Mouse (Mus musculus): Measurements from ENCODE around the gene Csrp3.

Gene Csrp3

DNA sequence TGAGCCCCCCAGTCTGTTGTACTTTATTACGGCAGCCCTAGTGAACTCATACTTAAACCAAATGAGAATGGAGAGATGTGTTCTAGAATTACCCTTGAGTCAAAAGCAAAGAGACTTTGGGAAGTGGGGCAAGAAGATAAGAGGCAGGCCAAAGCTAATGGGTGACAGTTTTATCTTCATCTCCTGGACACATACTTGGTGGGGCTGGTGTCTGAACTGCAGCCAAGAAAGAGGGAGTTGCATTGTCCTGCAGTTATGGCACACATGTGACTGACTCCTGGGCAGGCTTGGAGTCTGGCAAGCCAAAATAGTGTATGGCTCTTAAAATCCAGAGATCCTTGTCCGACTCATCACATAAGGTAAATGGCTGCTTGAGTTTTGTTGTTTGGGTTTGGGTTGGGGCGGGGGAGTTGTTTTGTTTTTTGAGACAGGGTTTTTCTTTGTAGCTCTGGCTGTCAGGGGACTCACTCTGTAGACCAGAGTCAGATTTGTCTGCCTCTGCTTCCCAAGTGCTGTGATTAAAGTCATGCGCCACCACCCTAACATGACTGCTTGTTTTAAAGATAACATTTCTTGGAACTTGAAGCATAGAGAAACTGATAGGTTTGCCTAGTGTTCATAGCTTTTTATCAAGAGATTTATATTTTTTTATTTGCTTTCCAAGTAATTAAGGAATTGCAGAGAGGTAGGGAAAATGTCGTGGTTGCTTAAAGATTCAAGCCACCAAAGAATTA, 18.5 kb downstream of the Csrp3 start:
- no peak for DNase-seq (ENCODE audit: low spot score)

DNA sequence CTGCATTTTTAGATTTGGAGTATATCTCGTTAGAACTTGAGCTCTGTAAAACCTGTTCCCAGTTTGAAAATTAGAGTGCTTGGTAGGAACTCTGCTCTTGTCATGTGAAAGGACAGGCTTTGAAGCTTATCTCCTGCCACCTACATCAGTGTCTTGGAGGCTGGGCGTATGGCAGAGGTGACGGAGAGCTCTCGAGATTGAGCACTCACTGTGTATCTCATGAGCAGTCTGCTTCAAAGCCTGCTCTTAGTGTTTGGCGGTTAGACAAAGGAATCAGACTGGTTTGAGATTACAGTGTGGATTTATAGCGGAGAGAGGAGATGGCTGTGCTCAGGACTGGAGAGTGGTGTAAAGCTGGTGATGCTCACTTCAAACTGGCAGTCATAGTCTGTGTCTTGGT, 22.7 kb downstream of the Csrp3 start:
- DNase-seq (ENCODE audit: low spot score), result no peak

DNA sequence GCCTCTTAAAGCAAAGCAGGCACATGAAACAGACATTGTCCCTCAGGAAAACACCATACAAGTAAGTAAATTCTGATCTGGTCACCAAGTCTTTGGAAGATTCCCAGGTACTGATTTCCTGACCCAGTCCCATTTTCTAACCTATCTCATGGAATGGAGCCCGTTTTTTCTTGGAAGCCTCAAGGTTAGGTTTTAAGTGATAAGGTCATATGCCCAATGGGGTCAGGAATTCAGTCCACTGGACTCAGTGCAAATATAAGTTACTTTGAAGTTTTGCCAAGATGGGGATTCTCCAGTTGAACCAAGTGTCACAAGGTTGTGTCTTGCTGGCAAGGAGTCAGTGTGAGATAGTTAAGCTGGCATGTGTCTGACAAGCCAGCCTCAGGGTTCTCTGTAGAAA, 23.2 kb downstream of the Csrp3 start:
- DNase-seq (ENCODE audit: low spot score), result no peak

DNA sequence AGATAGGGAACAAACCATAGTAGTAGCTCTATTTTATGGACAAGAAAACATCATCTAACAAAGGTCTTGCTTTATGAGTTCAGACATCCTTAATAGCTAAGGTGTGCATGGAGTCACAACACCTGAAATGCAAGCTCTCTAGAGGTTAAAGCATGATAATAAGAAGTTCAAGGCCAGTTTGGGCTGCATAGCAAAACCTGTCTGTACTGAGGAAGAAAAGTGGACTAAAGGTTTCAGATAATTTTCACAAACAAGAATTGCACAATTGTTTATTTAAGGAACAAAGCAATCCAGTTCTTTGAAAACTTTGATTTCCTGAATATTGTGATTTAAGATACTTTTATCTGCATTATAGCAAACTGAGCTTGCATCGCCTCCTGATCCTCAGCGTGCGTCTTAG, 24.2 kb downstream of the Csrp3 start:
- no peak for DNase-seq (ENCODE audit: low spot score)

DNA sequence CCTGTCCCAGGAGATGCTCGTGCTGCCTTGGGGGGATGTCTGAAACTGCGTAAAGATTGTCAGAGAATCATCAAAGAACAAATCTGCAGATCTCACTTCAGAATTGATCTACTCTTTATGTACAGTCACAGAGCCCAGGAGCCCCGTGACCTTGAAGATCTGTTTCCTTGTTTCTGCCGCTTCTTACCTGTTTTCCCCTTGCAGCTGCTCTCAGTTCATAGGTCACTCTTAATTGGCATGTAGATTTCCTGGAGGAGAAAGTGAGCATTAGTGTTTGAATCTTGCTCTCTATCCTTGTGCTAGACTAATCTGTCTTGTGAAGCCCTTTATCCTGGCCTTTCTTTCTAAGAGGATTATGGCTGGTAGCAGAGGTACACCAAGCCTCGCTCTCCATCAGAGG, 26.2 kb downstream of the Csrp3 start:
- no peak for DNase-seq (ENCODE audit: low spot score)

DNA sequence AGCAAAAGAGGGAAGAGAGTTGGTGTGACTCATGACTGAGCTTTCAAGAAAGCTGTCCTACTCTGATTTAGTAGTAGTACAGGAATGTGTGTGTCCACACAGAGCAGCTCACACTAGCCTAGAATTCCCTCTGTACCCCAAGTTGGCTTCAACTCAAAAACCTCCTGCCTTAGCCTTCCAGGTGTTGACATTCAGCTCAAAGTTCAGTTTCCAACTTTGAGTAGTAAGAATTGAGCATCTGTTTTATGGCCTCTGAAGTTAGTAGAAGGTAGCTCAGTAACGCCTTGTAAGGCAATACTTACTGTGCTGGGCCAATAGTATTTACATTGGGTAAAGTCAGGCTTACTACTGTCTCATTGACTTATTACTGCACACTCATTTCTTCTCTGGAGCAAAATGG, 34.2 kb downstream of the Csrp3 start:
- DNase-seq (ENCODE audit: low spot score), result no peak

DNA sequence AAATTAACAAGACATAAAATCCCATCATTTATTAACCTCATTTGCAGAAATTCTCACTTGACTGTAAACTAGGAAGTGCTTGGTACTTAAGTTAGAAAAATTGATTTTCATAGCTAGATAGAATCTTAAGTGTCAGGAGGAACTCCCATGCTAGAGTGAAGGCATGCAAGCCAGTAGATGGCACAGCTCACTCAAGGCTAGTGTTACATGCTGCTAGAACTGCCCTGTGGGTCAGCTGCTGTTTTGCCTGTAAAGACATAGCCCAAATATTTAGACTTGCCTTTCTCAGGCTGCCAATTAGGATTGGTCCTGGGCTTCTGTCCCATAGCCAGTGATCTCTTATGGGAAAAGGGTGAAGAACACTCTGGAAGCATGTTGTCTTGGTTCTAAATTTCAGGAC, 35.5 kb downstream of the Csrp3 start:
- DNase-seq (ENCODE audit: low spot score), result no peak

DNA sequence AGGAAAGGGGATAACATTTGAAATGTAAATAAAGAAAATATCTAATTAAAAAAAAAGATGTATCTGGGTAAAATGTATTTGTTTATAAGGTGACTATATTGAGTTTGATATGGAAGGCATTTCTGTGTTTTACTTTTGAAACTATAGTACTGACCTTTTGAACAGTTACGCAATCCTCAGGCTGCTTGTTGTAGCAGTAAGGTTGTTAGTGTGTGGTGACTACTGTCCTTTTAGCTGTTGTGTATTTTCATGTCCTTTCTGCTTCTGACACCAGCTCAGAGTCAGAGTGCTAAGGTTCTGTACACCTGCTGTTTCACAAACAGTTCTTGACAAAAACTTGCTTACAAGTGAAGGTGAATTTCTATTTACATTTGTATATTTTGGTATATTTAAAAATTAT, 37.2 kb downstream of the Csrp3 start:
- DNase-seq (ENCODE audit: low spot score), result no peak

DNA sequence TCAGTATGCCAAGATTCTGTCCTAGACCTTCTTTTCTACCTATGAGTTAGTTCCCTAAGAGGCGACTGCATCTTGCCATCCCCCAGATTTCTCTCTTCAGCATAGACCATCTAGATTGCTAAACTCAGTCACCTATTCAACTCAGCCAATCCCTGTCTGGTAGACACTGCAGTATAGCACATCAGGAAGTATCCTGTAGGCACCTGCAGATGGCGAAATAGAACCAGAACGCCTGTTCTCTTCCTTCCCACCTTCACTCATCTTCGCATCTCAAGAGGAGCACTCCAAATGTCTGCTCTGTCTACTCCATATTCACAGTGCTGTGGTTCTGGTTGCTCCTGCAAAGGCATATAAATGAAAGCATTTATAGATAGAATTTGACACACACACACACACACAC, 41.2 kb downstream of the Csrp3 start:
- DNase-seq (ENCODE audit: low spot score), result no peak

DNA sequence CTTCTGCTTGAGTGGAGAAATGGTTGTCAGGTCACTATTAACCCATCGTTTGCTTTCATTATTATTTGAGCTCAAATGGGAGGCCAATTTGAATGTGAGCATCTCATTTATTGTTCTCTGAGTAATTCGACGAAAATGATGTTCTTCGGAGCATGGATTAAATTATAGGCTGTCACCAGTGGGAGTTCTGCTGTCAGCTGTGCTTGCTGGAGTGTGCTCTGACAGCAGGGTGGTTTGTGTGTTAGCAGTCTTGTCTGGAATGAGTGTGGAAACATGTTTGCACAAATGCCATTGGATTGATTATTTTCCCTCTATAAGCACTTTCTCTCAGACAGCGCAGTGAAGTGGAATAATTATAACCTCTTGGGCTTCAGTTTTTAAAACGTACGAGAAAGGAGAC, 44.5 kb downstream of the Csrp3 start:
- DNase-seq (ENCODE audit: low spot score), result no peak

DNA sequence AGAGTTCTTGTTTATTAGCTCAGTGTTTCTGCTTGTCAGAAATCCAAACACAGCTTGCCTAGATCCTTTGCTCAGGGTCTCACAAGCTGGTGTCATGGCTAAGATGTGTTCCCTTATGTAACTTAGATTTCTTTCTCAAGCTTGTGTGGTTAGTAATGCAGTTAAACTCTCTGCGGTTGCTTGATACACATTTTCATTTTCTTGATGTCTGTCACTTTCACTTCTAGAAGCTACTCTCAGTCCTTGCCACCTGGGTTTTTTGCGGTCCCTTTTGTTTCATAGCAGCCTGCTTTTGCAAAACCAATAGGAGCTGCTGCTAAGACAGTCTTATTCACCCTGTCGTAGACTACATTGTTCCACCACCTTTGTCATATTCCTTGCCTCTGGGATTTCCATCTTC, 52.7 kb downstream of the Csrp3 start:
- no peak for DNase-seq (ENCODE audit: low spot score)

DNA sequence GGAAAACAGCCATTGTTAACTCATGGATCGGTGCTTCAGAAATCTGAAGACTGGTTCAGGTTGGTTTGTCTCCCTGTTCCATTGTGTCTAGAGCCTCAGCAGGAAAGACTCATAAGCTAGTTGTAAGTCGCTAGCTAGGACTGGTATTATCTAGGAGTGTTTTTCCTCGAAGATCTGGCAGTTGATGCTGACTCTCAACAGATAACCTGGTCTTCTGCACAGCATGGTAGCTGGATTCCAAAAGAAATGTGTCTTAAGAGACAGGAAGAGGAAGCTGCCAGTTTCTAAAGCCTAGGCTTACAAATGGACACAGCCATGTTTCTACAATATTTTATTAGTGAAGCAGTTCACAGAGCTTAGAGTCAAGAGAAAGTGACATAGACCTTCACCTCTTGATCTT, 56.4 kb downstream of the Csrp3 start:
- DNase-seq (ENCODE audit: low spot score), result no peak

DNA sequence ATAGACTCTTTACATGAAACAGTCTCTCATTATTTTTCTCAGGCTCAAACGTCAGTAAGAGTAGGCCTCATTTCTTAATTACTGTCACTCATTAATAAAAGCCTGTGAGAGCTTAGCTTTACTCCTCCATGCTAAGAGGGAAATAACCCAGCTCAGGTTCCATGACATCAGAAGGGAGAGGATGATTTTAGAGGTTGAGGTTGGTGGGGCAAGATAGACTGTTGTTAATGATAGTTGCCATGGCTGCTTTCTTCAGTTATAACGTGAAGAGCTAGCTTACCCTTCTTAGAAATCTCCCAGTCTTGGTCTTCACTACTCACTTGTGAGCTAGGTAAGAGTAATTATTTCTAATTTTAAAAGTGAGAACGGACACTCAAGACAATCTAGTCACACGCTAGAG, 57.7 kb downstream of the Csrp3 start:
- no peak for DNase-seq (ENCODE audit: low spot score)

DNA sequence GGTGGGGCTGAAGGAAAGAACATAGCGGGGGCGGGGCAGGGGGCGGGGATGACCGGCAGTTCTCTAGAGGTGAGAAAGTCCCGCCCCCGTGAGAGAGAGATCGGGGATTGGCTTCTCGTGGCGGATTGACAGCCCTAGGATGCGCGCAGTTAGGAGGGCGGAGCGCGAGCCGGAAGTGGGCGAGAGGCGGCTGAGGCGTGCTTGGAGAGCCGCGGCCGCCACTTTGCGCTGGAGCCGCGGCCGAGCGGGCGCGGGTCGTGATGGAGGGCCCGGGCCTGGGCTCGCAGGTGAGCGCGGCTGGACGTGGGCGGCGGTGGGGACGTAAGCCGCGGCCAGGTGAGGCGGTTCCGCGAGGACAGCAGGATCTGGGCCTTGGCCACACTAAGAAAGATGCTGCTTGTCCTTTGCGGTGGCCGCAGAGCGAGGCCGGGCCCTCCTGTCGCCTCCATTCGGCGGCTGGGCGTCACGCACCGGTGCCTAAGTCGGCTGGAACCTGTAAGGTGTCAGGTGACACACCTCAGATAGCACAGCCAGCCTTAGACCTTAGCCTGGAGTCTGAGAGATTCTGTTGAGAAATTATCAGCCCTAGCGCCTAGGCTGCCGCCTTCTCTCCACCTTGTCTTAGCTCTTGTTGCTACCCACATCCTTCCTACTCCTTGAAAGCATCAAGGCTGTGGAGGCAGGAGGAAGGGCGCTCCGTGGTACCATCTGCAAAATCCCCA, 58.8 kb downstream of the Csrp3 start, which contains the start of gene Zdhhc13:
Gene Zdhhc13 (plus strand): TSS at position 153 of the 722 bp plus-strand sequence.
- DNase-seq (ENCODE audit: low spot score), result peak; percentile 96

DNA sequence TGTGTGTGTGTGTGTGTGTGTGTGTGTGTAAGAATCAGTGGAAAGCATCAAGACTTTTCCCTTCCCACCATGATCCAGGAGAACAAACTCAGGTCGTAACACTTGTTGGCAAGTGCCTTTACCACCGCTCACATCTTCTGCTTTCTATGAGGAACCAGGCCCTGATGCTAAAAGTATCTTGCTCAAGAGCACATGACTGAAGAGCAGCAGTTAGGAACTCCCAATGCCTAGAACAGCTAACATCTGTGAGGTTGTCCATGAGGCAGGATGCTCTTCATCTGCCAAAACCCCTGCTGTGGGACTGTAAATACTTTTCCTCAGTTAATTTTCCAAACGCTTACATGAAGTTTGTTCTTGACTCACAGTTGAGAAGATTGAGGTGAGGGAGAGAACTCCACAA, 59.5 kb downstream of the Csrp3 start:
- peak; percentile 8 for DNase-seq (ENCODE audit: low spot score)

DNA sequence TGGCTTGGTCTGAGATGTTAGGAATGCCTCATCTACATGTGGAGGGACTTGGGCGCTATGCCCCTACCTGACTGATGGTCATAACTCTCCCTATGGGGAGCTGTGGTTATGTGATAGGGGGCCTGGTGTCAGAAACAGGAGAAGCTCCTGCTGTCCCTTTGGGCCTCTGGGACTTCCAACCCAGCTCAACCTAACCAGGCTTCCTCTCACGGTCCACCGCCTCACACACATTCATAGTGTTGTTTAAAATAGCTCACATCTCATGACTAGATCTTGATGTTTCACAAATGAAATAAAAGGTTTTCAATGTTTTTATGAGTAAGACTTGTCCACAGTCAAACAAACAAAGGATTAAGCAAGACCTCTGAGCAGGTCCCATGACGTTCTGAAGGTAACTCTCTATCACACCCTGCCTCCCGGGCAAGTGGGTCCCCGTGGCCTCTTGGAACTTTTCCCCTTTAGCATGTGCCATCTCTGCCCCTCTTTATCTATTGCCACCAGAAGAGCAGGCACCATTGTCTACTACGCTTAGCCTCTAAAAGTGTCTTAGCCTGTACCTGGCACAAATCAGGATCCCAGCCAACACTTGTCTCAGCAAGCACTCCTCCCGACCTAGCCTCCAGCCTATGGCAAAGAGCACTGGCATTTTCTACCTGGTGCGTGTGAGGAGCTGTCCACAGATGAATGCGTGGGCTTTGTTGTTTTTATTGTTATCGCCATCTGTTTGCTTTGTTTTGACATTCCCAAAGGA, 62.9 kb downstream of the Csrp3 start:
- no peak for DNase-seq (ENCODE audit: low spot score)

DNA sequence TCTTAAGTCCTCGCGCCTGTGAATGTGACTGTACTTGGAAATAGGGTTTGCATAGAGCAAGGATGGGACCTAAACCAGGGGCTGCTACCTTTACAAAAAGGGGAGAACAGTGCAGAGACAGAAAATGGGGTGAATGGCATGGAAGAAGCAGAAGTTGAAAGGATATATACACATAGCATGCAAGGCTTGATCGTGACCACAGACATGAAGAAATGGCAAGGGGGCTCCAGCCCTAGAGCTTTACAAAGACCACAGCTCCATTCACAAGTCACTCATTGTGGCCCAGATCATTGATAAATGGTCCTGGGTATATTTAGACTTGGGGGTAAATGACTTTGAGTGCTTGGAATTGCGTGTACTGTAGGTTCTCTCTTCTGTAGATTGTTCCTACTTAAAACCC, 65.4 kb downstream of the Csrp3 start:
- DNase-seq (ENCODE audit: low spot score), result no peak

Measured in testis, postnatal 14 days (tissue).